Mouse (Mus musculus) testis, adult 2 months (tissue): Measurements from ENCODE around the gene Gstm3.

Experiments
- CTCF ChIP-seq: fragments of 200-500 bp; IDR thresholded peaks from 2 replicates; pipeline ENCODE4 v1.5.1; 2012; ENCODE audit warnings: low read depth, mild to moderate bottlenecking, inconsistent platforms, low read length, moderate library complexity; ENCODE audit not compliant: control insufficient read depth, insufficient read depth, insufficient replicate concordance
- POLR2A ChIP-seq: fragments of 200-500 bp; IDR thresholded peaks from 2 replicates; pipeline ENCODE4 v1.6.1; 2012; ENCODE audit warnings: low read depth, mild to moderate bottlenecking, inconsistent platforms, low read length, moderate library complexity; ENCODE audit not compliant: control insufficient read depth

DNA sequence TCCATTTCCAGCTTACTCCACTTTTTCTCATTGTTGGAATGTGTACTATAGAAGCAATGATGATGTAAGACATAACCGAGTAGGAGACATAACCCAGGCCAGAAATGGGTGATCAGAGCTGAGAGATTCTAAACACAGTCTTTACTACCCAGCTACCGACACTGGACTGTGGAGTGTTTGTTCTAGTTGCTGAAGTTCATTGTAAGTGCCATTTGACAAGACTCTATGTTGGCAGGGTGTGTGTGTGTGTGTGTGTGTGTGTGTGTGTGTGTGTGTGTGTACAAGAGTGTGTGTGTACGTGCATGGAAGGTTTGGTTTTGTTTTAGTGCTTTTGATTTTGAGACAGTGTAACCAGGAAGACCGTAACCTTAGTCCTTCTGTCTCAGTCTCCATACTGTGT, 39.4 kb downstream of the Gstm3 start:
- TF ChIP-seq CTCF (no peak), POLR2A (no peak)
